Mouse (Mus musculus) cerebellum, adult 2 months (tissue): ENCODE measurements around the gene Batf. TPM values are rescaled to one million over a fixed set of nuclear protein-coding genes. Genes with fewer than 3 reads are reported as not detected.
A peak's percentile ranks its signal among the peaks of the same experiment; 100 is the strongest.

Source experiments
- DNase-seq, 2 experiments: peaks; one replicate each; pipeline ENCODE4 v3.0.0; 2021
- H3K27ac ChIP-seq: fragments of 200-500 bp; 2 replicates; pipeline ENCODE4 v1.5.1; 2012; ENCODE audit warnings: low read length, control low read depth, inconsistent platforms; ENCODE audit not compliant: insufficient read depth
- H3K27me3 ChIP-seq: fragments of 200-500 bp; 2 replicates; pipeline ENCODE4 v1.6.1; 2012; ENCODE audit warnings: inconsistent platforms, mild to moderate bottlenecking, low read length, moderate library complexity; ENCODE audit not compliant: control insufficient read depth, insufficient read depth
- H3K4me1 ChIP-seq: fragments of 200-500 bp; 2 replicates; pipeline ENCODE4 v1.6.1; 2011; ENCODE audit warnings: low read length; ENCODE audit not compliant: control insufficient read depth, insufficient read depth
- H3K4me3 ChIP-seq: fragments of 200-500 bp; replicated peaks from 2 replicates; pipeline ENCODE3; 2011; ENCODE audit warnings: mild to moderate bottlenecking, low read depth, low read length, control low read depth; ENCODE audit not compliant: insufficient read depth
- CTCF ChIP-seq: fragments of 200-500 bp; IDR thresholded peaks from 2 replicates; pipeline ENCODE4 v1.5.1; 2011; ENCODE audit warnings: low read depth, mild to moderate bottlenecking, control low read depth, low read length, moderate library complexity, borderline replicate concordance; ENCODE audit not compliant: insufficient read depth
- POLR2A ChIP-seq: fragments of 200-500 bp; IDR thresholded peaks from 2 replicates; pipeline ENCODE4 v1.6.1; 2011; ENCODE audit warnings: low read length, control low read depth, borderline replicate concordance; ENCODE audit not compliant: insufficient read depth
- WGBS: fragments of 180-500 bp; shearing (Covaris S2); methylation state at CpG from one replicate; pipeline ENCODE4 v1.1.7; 2018; 5-methylcytosine and 5-hydroxymethylcytosine counted together
- polyA plus RNA-seq: library from polyadenylated mRNA; depleted of rRNA; stranded (reverse); fragments of >200 nt; gene quantifications from 2 replicates; pipeline ENCODE4 v1.2.3, GENCODE M21; 2012

Gene Batf
- polyA plus RNA-seq, 1 experiment, result 0.38 TPM

DNA sequence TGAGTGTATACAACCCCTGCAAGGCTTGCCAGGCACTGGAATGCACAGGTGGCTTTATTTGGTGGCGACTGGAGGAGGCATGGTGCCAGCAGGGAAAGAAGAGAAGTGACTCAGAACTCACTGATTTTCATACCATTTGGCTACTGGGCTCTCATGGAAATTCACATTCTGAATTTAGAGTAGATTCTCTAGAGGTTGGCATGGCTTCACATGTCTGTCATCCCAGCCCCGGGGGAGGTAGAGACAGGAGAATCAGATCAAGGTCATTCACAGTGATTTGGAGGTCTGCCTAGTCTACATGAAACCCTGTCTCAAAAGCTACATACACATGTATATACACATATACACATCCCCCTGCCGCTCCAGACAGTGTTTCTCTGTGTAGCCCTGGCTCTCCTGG is 50.5 kb downstream of the Batf start:
- DNase-seq, result no peak
- WGBS, result 29% methylated on average over 3 of the region's 3 CpGs
- H3K4me3 ChIP-seq, result no peak overlapping the region
- H3K27ac ChIP-seq, result no peak overlapping the region
- TF ChIP-seq POLR2A (no peak), CTCF (no peak)
- no peaks in the 10 kb centered on the region for H3K27me3 ChIP-seq
- no peaks in the 10 kb centered on the region for H3K4me1 ChIP-seq

DNA sequence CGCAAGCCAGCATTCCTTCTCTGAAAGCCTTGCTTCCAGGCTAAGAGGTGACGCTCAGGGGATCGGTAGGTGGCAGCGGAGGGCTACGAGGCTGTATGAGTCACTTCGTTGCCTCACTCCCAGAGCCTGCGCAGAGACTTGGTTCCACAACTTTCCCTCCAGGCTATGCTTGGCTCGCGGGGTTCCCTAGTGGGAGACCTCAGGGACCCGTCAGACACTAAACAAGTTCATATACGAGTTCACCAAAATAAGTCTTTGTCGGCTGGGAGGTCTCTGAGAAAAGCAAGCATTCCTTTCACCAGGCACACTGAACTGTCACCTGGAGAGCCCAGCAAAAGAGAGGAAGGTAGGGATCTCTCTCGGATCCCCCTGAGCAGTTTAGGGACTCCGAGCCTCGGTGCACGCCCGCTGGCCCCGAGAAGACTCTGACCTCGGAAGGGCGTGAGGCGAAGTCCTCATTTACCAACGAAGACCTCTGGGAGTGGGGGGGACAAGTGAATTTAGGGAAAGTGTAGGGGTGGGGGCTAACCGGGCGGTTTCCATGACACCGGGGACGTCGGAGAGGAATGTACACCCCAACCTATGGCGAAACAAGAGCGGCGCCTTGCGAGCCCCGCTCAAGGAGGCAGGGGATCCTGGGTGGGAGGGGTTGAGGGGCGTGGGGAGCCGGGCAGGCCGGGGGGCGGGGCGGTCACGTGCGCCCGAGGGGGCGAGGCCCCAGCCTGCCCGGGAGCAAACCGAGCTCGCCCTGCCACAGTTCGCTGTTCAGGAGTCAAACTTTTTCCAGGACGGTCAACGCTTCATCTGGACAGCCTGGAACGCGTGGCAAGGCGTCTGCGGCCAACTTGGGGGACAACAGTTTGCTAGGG is 59.6 kb downstream of the Batf start, which contains the start of gene Flvcr2:
TSS of gene Flvcr2 (plus strand) at position 713 of the 869 bp plus-strand sequence.
- peak within 1 kb of the TSS; percentile 41 for H3K4me3 ChIP-seq
- TF ChIP-seq CTCF (peak; percentile 78), POLR2A (no peak)
- no peaks in the 10 kb centered on the region for H3K4me1 ChIP-seq
- WGBS, result 1% methylated on average over 51 of the region's 51 CpGs
- H3K27ac ChIP-seq, result no peak within 1 kb of the TSS
- DNase-seq, result peak; percentile 51 to 59
- no peaks in the 10 kb centered on the region for H3K27me3 ChIP-seq

- TF ChIP-seq CTCF (no peak), POLR2A (no peak)
- DNase-seq, result no peak
- no peak overlapping the region for H3K27ac ChIP-seq
- no peaks in the 10 kb centered on the region for H3K4me1 ChIP-seq
- H3K4me3 ChIP-seq, result peak overlapping the region; percentile 41
- WGBS, result 25% methylated on average over 21 of the region's 21 CpGs
- no peaks in the 10 kb centered on the region for H3K27me3 ChIP-seq
Observed at GRCm38 (mm10) chr12:85746696-85747219, 60.3 kb downstream of the Batf start.

DNA sequence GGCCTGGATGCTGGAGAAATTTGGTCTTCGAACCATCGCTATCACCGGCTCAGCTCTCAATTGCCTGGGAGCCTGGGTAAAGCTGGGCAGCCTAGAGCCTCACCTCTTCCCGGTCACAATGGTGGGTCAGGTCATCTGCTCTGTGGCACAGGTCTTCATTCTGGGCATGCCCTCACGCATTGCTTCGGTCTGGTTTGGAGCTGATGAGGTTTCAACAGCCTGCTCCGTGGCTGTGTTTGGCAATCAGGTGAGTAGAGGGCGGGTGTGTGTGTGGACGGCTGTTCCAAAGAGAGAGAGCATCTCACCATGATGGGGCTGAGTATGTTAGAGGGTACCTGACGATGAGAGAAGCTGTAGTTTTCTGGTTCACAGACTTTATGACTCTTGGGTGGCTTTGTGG is 60.9 kb downstream of the Batf start:
- no peak overlapping the region for H3K4me3 ChIP-seq
- 91% methylated on average over 10 of the region's 10 CpGs for WGBS
- H3K27me3 ChIP-seq, result no peaks in the 10 kb centered on the region
- no peaks in the 10 kb centered on the region for H3K4me1 ChIP-seq
- no peak for DNase-seq
- H3K27ac ChIP-seq, result no peak overlapping the region
- no peak for TF ChIP-seq POLR2A
- no peak for TF ChIP-seq CTCF

- WGBS, result 83% methylated on average over 9 of the region's 9 CpGs
- H3K4me3 ChIP-seq, result no peak overlapping the region
- no peak overlapping the region for H3K27ac ChIP-seq
- no peak for DNase-seq
- no peaks in the 10 kb centered on the region for H3K4me1 ChIP-seq
- no peak for TF ChIP-seq CTCF
- TF ChIP-seq POLR2A, result no peak
- H3K27me3 ChIP-seq, result no peaks in the 10 kb centered on the region
Observed at GRCm38 (mm10) chr12:85749861-85750260, 63.4 kb downstream of the Batf start.

DNA sequence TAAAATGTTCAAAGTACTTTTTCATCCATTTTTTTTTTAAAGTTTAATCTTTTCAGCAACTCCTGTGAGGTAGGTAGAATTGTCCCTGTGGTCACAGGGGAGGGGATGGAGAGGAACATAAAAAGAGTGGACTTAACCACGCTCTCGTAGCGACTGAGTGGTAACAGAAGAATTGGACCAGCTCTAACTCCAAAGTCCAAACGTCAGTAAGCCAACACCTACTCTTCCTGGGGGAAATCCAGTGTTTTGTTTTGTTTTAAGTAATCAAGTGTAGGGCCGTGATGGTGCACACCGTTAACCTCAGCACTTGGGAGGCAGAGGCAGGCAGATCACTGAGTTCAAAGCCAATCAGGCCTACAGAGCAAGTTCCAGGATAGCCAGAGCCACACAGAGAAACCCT is 65.6 kb downstream of the Batf start:
- no peak overlapping the region for H3K27ac ChIP-seq
- H3K27me3 ChIP-seq, result no peaks in the 10 kb centered on the region
- no peak for DNase-seq
- 89% methylated on average over 6 of the region's 6 CpGs for WGBS
- no peaks in the 10 kb centered on the region for H3K4me1 ChIP-seq
- no peak overlapping the region for H3K4me3 ChIP-seq
- TF ChIP-seq CTCF (no peak), POLR2A (no peak)

DNA sequence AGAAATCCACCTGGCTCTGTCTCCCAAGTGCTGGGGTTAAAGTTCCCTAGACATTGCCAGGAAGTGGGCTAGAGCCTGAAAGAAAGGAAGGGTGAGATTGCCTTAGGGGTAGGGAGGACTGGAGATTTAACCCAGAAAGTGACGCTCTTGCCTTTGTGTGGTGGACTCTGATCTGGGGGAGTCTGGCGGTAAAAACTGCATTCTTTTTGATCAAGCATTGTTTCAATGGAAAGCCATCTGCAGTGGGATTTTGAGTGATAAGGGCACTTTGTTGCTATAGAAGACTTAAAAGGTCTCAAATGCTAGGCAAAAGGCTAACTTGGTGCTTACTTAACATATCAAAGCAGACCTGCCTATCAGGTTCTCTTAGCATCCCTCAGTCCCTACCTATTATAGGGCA is 66.8 kb downstream of the Batf start:
- Histone ChIP-seq H3K27ac (no peak overlapping the region), H3K4me3 (no peak overlapping the region), H3K27me3 (no peaks in the 10 kb centered on the region), H3K4me1 (no peaks in the 10 kb centered on the region)
- TF ChIP-seq POLR2A, result no peak
- no peak for DNase-seq
- WGBS, result 80% methylated on average over 2 of the region's 2 CpGs
